Mouse (Mus musculus): ENCODE measurements around the gene Sirt2. TPM values are rescaled to one million over a fixed set of nuclear protein-coding genes. Genes with fewer than 3 reads are reported as not detected.

The Sirt2 gene
- total and polyA plus RNA-seq, 3 experiments, result 40.9 to 128 (median 68.3) TPM

DNA sequence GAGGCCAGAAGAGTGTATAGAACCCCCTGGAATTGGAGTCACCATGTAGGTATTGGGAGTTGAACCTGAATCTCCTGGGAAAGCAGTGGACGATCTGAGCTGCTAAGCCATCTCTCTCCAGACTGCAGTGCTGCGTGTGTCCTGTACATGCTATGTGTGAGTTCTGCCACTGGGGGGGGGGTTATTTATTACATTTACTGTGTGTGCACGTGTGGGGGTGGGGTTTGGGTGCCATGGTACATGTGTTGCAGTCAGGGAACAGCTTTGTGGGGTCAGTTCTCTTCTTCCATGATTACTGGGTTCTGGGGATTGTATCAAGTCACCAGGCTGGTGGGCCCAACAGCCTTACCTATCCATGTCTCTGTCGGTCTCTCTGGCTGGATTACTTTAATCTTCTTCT is 40.3 kb downstream of the Sirt2 start (continued):
- TF ChIP-seq UBTF (IDR thresholded peaks at IDR 0.05; ENCODE audit: low read depth, low read length) (no peak), PAX5 (IDR thresholded peaks at IDR 0.05; ENCODE audit: low read length) (no peak), ZKSCAN1 (IDR thresholded peaks at IDR 0.05; ENCODE audit: borderline replicate concordance, low read depth, low read length) (no peak), IRF4 (IDR thresholded peaks at IDR 0.05; ENCODE audit: low read depth, low read length) (no peak), MAFK (IDR thresholded peaks at IDR 0.05; ENCODE audit: insufficient replicate concordance, low read length) (no peak), USF1 (IDR thresholded peaks at IDR 0.05; ENCODE audit: low read depth, low read length) (no peak)

DNA sequence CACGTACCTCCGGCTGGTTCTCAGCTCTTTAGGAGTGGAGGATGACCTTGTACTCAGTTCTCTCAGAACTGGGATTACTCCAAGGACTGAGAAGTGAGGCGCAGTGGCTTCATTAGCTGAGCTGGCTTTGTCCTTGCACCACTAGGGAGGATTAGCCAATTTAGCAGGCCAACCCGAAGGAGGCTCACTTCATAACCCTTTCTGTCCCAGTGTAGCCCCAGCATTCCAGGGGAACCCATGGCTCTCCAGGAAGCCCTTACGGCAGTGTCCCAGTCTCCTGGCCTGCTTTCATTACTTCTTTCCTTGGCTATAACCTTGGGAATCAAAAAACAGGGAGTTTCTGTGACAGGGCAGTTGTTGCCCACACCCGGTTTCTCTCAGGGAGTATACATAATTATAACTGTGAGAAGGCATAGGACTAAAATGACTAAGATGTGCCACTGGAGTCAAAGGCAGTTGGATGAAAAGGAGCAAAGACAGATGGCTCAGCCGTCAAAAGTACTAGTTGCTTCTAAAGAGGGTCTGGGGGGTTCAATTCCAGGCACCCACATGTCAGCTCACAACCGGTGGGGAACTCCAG is 41.2 kb downstream of the Sirt2 start:
- peak overlapping the region; percentile 63 to 90 (median 74) for H3K4me3 ChIP-seq (replicated peaks in 1 of 3; ENCODE audit: low read depth in 2 of 3, low read length in 2 of 3, poor library complexity in 1 of 3)
- H3K27me3 ChIP-seq (replicated peaks), result no peaks in the 10 kb centered on the region
- H3K79me2 ChIP-seq (replicated peaks; ENCODE audit: control insufficient read depth, extremely low read depth, insufficient read depth, poor library complexity, severe bottlenecking), result peaks cover 14% of the 10 kb centered on the region
- TF ChIP-seq JUND (conservative IDR thresholded peaks at IDR 0.05; ENCODE audit: low read depth, low read length) (0 out of 2 replicates have a peak, but pooled peaks have one; percentile 21), MAX (IDR thresholded peaks at IDR 0.05; ENCODE audit: low read length) (no peak), ZMIZ1 (IDR thresholded peaks at IDR 0.05; ENCODE audit: low read depth, low read length) (no peak)
- H3K36me3 ChIP-seq (replicated peaks in 1 of 2; ENCODE audit: control insufficient read depth in 1 of 2, insufficient read depth in 1 of 2, low read length in 1 of 2), result peaks cover 7 to 9% of the 10 kb centered on the region in 2 experiments
- dilution Hi-C loops (cut with MboI; ENCODE audit: extremely low pct_ligation_motif_present, extremely low pct_unique_long_range_greater_than_20kb, low sequenced_read_pairs), result no loop called here
- no peaks in the 10 kb centered on the region for H3K9me3 ChIP-seq (replicated peaks; ENCODE audit: low read length)
- in situ Hi-C loops (cut with MboI; ENCODE audit: low pct_ligation_motif_present, low pct_unique_long_range_greater_than_20kb, low sequenced_read_pairs), result no loop called here
- H3K9ac ChIP-seq (ENCODE audit: insufficient read depth, low read depth), result peak overlapping the region; percentile 96
- peak overlapping the region; percentile 89 for H3K27ac ChIP-seq (ENCODE audit: insufficient read depth, low read depth)
- DNase-seq (ENCODE audit: extremely low read depth), result no peak
- peak overlapping the region; percentile 70 for H3K4me2 ChIP-seq (ENCODE audit: insufficient read depth, low read depth, poor library complexity, severe bottlenecking)
- peaks cover 8 to 31% of the 10 kb centered on the region in 2 experiments for H3K4me1 ChIP-seq (ENCODE audit: control insufficient read depth in 1 of 2, insufficient read depth in 2 of 2)

DNA sequence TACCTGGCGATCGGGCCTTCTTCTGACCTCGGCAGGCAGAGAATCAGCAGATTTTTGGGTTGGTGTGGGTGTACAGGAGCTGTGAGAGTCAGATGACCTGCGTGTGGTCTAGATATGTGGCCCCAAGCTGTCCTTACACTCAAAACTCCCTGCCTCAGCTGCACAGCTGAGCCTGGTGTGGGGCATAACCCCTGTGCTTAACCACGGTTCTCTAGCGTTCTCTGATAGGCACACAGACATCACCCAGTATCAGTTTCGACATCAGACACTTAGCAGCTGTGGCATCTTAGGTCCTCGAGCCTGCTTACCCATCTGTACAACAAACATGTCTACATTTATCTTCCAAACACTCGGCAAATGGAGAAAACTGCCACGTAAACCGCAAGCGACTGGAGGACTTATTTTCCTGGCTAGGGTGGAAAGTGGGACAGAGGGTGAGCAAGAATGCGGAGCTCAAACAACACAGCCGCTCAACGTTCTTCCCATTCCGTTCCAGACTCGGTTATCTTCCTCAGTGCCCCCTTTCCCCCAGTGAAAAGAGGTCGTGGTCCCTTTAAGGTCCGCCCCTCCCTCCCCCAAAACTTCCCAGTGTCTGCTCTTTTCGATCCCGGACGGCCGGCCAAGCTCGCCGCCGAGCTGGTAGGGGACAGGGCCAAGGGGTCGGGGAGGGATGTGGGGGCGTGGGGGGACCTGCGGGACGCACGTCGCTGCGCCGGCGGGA is 41.8 kb downstream of the Sirt2 start, which contains the start of gene Hnrnpl:
Gene Hnrnpl (plus strand): TSS at position 321 of the 721 bp plus-strand sequence.
- DNase-seq (ENCODE audit: extremely low read depth), result peak; percentile 79
- dilution Hi-C loops (cut with MboI; ENCODE audit: extremely low pct_ligation_motif_present, extremely low pct_unique_long_range_greater_than_20kb, low sequenced_read_pairs), result no loop called here
- peaks cover 5 to 31% of the 10 kb centered on the region in 2 experiments for H3K4me1 ChIP-seq (ENCODE audit: control insufficient read depth in 1 of 2, insufficient read depth in 2 of 2)
- peak within 1 kb of the TSS; percentile 89 for H3K27ac ChIP-seq (ENCODE audit: insufficient read depth, low read depth)
- H3K36me3 ChIP-seq (replicated peaks in 1 of 2; ENCODE audit: control insufficient read depth in 1 of 2, insufficient read depth in 1 of 2, low read length in 1 of 2), result peaks cover 14 to 16% of the 10 kb centered on the region in 2 experiments
- peak within 1 kb of the TSS; percentile 63 to 90 (median 74) for H3K4me3 ChIP-seq (replicated peaks in 1 of 3; ENCODE audit: low read depth in 2 of 3, low read length in 2 of 3, poor library complexity in 1 of 3)
- H3K27me3 ChIP-seq (replicated peaks), result no peaks in the 10 kb centered on the region
- in situ Hi-C loops (cut with MboI; ENCODE audit: low pct_ligation_motif_present, low pct_unique_long_range_greater_than_20kb, low sequenced_read_pairs), result no loop called here
- peaks cover 21% of the 10 kb centered on the region for H3K79me2 ChIP-seq (replicated peaks; ENCODE audit: control insufficient read depth, extremely low read depth, insufficient read depth, poor library complexity, severe bottlenecking)
- peak within 1 kb of the TSS; percentile 70 for H3K4me2 ChIP-seq (ENCODE audit: insufficient read depth, low read depth, poor library complexity, severe bottlenecking)
- H3K9ac ChIP-seq (ENCODE audit: insufficient read depth, low read depth), result peak within 1 kb of the TSS; percentile 96
- no peaks in the 10 kb centered on the region for H3K9me3 ChIP-seq (replicated peaks; ENCODE audit: low read length)
- no peak for TF ChIP-seq ZKSCAN1 (IDR thresholded peaks at IDR 0.05; ENCODE audit: borderline replicate concordance, low read depth, low read length)
- TF ChIP-seq E2F4 (IDR thresholded peaks at IDR 0.05; ENCODE audit: insufficient replicate concordance, low read depth, low read length), result no peak
- peak; percentile 79; the same call in 1 of the 2 replicates for TF ChIP-seq TBP (conservative IDR thresholded peaks at IDR 0.05; ENCODE audit: low read depth, low read length)
- TF ChIP-seq ZC3H11A (IDR thresholded peaks at IDR 0.05; ENCODE audit: low read depth, low read length), result no peak
- peak; percentile 54 for TF ChIP-seq SIN3A (IDR thresholded peaks at IDR 0.05; ENCODE audit: low read length)
- TF ChIP-seq POLR2AphosphoS2 (IDR thresholded peaks at IDR 0.05; ENCODE audit: low read depth, low read length), result no peak
- no peak for TF ChIP-seq CTCF (conservative IDR thresholded peaks at IDR 0.05 in 1 of 2, IDR thresholded peaks at IDR 0.05 in 1 of 2; ENCODE audit: low read depth in 2 of 2, low read length in 2 of 2)
- TF ChIP-seq MAFK (IDR thresholded peaks at IDR 0.05; ENCODE audit: insufficient replicate concordance, low read length), result no peak
- TF ChIP-seq GABPA (IDR thresholded peaks at IDR 0.05; ENCODE audit: insufficient replicate concordance, low read depth, low read length), result no peak
- no peak for TF ChIP-seq MAZ (IDR thresholded peaks at IDR 0.05; ENCODE audit: low read depth, low read length)
- peak; percentile 33; the same call in 1 of the 2 replicates for TF ChIP-seq NRF1 (IDR thresholded peaks at IDR 0.05; ENCODE audit: low read depth, low read length)
- TF ChIP-seq ZNF384 (IDR thresholded peaks at IDR 0.05; ENCODE audit: low read depth, low read length), result no peak
- no peak for TF ChIP-seq HCFC1 (IDR thresholded peaks at IDR 0.05; ENCODE audit: low read depth, low read length)
- TF ChIP-seq ZMIZ1 (IDR thresholded peaks at IDR 0.05; ENCODE audit: low read depth, low read length), result peak; percentile 47; the same call in 1 of the 2 replicates
- TF ChIP-seq NELFE (IDR thresholded peaks at IDR 0.05; ENCODE audit: low read depth, low read length), result peak; percentile 61; the same call in 1 of the 2 replicates
- peak; percentile 68 for TF ChIP-seq POLR2A (IDR thresholded peaks at IDR 0.05; ENCODE audit: low read depth, low read length)
- peak; percentile 4; the same call in 1 of the 2 replicates for TF ChIP-seq JUND (conservative IDR thresholded peaks at IDR 0.05; ENCODE audit: low read depth, low read length)
- TF ChIP-seq MEF2A (IDR thresholded peaks at IDR 0.05; ENCODE audit: borderline replicate concordance, low read depth, low read length), result peak; percentile 49
- TF ChIP-seq MXI1 (IDR thresholded peaks at IDR 0.05; ENCODE audit: low read depth, low read length), result peak; percentile 15; the same call in 1 of the 2 replicates
- no peak for TF ChIP-seq JUN (IDR thresholded peaks at IDR 0.05; ENCODE audit: insufficient read depth, low read depth, low read length)
- 0 out of 2 replicates have a peak, but pooled peaks have one; percentile 53 for TF ChIP-seq MYC (IDR thresholded peaks at IDR 0.05; ENCODE audit: low read depth, low read length)
- peak; percentile 71 for TF ChIP-seq EP300 (IDR thresholded peaks at IDR 0.05; ENCODE audit: low read length)
- peak; percentile 85 for TF ChIP-seq BHLHE40 (IDR thresholded peaks at IDR 0.05; ENCODE audit: low read depth, low read length)
